Mouse (Mus musculus) liver, adult 2 months (tissue): Measurements from ENCODE around the gene Rspo4. TPM values are rescaled to one million over a fixed set of nuclear protein-coding genes. Genes with fewer than 3 reads are reported as not detected.

Source experiments
- DNase-seq: peaks from one replicate; pipeline ENCODE4 v3.0.0-alpha.2; 2011; ENCODE audit warnings: low read depth, low spot score; ENCODE audit errors: extremely low read depth
- H3K27ac ChIP-seq: fragments of 200-500 bp; replicated peaks from 2 replicates; pipeline ENCODE4 v1.5.1; 2012; ENCODE audit warnings: low read depth, mild to moderate bottlenecking, control low read depth, inconsistent platforms, low read length; ENCODE audit not compliant: insufficient read depth
- H3K27me3 ChIP-seq: fragments of 200-500 bp; 2 replicates; pipeline ENCODE4 v1.6.1; 2012; ENCODE audit warnings: mild to moderate bottlenecking, moderate library complexity, low read length, inconsistent platforms; ENCODE audit not compliant: control insufficient read depth, insufficient read depth
- H3K36me3 ChIP-seq: fragments of 200-500 bp; 2 replicates; pipeline ENCODE4 v1.6.1; 2012; ENCODE audit warnings: low read length, inconsistent platforms; ENCODE audit not compliant: control insufficient read depth, insufficient read depth
- H3K4me1 ChIP-seq: fragments of 200-500 bp; 2 replicates; pipeline ENCODE4 v1.6.1; 2011; ENCODE audit warnings: low read length; ENCODE audit not compliant: control insufficient read depth, insufficient read depth
- H3K4me3 ChIP-seq: fragments of 200-500 bp; 2 replicates; pipeline ENCODE4 v1.5.1; 2011; ENCODE audit warnings: low read depth, mild to moderate bottlenecking, control low read depth, low read length, moderate library complexity; ENCODE audit not compliant: insufficient read depth
- H3K79me2 ChIP-seq: fragments of 200-500 bp; 2 replicates; pipeline ENCODE4 v1.6.1; 2012; ENCODE audit warnings: inconsistent platforms, mild to moderate bottlenecking, low read length, moderate library complexity; ENCODE audit not compliant: control insufficient read depth, insufficient read depth
- H3K9ac ChIP-seq: fragments of 200-500 bp; 2 replicates; pipeline ENCODE4 v1.6.1; 2012; ENCODE audit warnings: low read depth, mild to moderate bottlenecking, control low read depth, inconsistent platforms, low read length
- CTCF ChIP-seq: fragments of 200-500 bp; IDR thresholded peaks from 2 replicates; pipeline ENCODE4 v1.5.1; 2011; ENCODE audit warnings: low read depth, low read length, control low read depth
- POLR2A ChIP-seq: fragments of 200-500 bp; IDR thresholded peaks from 2 replicates; pipeline ENCODE4 v1.6.1; 2011; ENCODE audit warnings: low read length, control low read depth; ENCODE audit not compliant: insufficient read depth; ENCODE audit errors: extremely low read depth
- WGBS: fragments of 180-500 bp; shearing (Covaris S2); methylation state at CpG from one replicate; pipeline ENCODE4 v1.1.7; 2018; 5-methylcytosine and 5-hydroxymethylcytosine counted together
- polyA plus RNA-seq: library from polyadenylated mRNA; depleted of rRNA; stranded (reverse); fragments of >200 nt; gene quantifications from 2 replicates; pipeline ENCODE4 v1.2.3, GENCODE M21; 2012; rRNA removed
- total RNA-seq: library from RNA; depleted of rRNA; stranded (reverse); fragments of >200 nt; gene quantifications from 2 replicates; pipeline ENCODE4 v1.2.3, GENCODE M21; 2014; rRNA removed

Gene Rspo4
- total RNA-seq, result not detected in 2 replicates
- not detected in 2 replicates for polyA plus RNA-seq

DNA sequence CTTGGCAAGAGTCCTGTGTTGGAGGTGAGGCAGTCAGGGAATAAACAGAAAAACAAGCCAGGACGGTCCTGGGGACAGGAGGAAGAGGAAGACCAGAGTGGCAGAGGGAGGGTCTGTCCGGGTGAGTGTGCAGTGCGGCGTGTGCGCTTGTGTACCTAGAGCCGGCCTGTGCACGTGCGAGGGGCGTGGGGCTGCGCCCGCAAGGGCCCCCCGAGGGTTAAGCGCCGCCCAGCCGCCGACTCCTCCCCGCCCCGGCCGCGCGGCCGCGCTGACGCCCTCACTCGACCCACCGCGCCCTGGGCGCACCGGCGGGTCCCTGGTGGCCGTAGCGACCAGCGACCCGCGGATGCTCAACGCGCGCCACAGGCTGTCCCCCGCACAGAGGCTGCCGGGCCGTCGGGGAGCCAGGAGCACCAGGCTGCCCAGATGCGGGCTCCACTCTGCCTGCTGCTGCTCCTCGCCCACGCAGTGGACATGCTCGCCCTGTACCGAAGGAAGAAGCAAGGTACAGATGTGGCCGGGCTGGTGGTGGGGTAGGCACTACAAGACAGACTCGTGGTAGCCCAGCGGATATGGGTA is at the start of gene Rspo4:
Gene Rspo4 (plus strand): TSS at position 280 of the 579 bp plus-strand sequence.
- Histone ChIP-seq H3K9ac (no peak within 1 kb of the TSS), H3K79me2 (no peaks in the 10 kb centered on the region), H3K4me1 (no peaks in the 10 kb centered on the region), H3K4me3 (no peak within 1 kb of the TSS), H3K27me3 (peaks cover 5% of the 10 kb centered on the region; the same call in 1 of the 2 replicates), H3K27ac (no peak within 1 kb of the TSS), H3K36me3 (no peaks in the 10 kb centered on the region)
- no peak for DNase-seq
- no peak for TF ChIP-seq CTCF
- TF ChIP-seq POLR2A, result no peak
- 2% methylated on average over 49 of the region's 50 CpGs for WGBS

DNA sequence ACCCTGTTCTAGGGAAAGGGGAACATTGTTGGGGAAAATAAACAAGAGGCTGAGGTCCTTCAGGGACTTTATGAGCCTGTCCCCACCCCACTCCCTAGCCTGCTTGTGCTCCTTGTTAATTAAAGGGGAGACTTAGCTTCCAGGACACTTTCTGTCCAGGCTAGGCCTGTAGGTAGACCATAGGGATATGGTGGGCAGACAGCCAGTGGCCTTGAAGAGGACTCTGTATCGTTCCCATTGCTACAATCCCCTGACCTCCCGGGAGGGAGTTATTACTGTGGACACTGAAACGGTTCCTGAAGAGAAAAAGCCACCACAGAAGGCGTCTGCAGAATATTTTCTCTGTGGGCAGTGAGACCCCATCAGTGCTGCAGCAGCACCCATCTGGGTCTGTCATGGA is 27.1 kb upstream of the Rspo4 start:
- no peak overlapping the region for H3K4me3 ChIP-seq
- TF ChIP-seq POLR2A (no peak), CTCF (no peak)
- WGBS, result 73% methylated on average over 4 of the region's 4 CpGs
- DNase-seq, result no peak
- no peaks in the 10 kb centered on the region for H3K27me3 ChIP-seq
- no peaks in the 10 kb centered on the region for H3K4me1 ChIP-seq
- H3K36me3 ChIP-seq, result no peaks in the 10 kb centered on the region
- H3K9ac ChIP-seq, result no peak overlapping the region
- no peaks in the 10 kb centered on the region for H3K79me2 ChIP-seq
- H3K27ac ChIP-seq, result no peak overlapping the region

DNA sequence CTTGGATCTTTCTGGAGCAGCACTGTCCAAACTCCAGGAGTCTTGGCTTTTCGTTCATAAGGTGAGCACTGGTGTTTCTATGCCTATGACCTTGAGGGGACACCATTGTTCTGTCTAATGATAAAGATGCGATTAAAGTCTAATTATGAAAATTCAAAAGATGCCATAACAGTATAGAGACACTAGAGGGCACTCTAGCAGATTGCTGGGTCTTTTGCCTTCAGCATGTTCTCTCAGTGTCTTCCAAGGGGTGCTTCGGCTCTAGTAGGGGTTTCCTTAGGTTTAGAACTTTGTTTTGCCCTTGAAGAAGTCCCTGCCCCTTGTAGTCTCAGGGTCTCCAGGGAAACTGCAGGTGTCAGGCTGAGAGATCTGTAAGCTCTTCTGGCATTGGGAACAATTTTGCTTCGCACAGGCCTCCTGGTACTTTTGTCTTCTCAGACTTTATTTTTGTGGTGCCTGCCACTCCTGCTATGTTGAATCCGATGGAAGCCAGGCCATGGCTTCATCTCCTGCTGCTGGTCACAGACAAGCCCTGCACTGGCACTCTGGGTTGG is 19.6 kb downstream of the Rspo4 start:
- DNase-seq, result peak; percentile 5
- Histone ChIP-seq H3K27ac (no peak overlapping the region), H3K4me3 (no peak overlapping the region), H3K4me1 (no peaks in the 10 kb centered on the region), H3K36me3 (no peaks in the 10 kb centered on the region), H3K27me3 (no peaks in the 10 kb centered on the region), H3K9ac (no peak overlapping the region), H3K79me2 (no peaks in the 10 kb centered on the region)
- no peak for TF ChIP-seq POLR2A
- peak; percentile 30; the same call in 1 of the 2 replicates for TF ChIP-seq CTCF
- WGBS, result 41% methylated on average over 5 of the region's 5 CpGs

DNA sequence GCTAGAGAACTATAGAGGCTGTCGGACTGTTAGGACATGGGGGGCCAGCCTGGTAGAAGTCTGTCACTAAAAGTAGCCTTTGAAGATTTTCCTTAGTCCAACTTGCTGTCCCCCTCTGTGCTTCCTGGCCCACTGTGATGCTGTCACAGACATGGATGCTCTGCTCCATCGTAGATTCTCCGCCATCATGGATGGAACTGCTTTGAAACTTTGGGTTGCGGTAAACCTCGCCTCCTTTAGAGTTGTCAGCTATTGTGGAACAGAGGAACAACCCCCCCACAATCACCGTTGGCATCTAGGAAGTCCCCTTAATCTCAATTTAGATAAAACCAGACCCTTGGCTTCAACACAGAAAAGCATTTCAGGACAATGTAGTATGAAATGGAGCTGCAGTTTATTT is 22.2 kb downstream of the Rspo4 start:
- Histone ChIP-seq H3K27me3 (no peaks in the 10 kb centered on the region), H3K4me1 (no peaks in the 10 kb centered on the region), H3K36me3 (no peaks in the 10 kb centered on the region), H3K4me3 (no peak overlapping the region), H3K9ac (no peak overlapping the region), H3K79me2 (no peaks in the 10 kb centered on the region), H3K27ac (no peak overlapping the region)
- DNase-seq, result no peak
- TF ChIP-seq CTCF, result no peak
- no peak for TF ChIP-seq POLR2A
- 85% methylated on average over 6 of the region's 6 CpGs for WGBS

DNA sequence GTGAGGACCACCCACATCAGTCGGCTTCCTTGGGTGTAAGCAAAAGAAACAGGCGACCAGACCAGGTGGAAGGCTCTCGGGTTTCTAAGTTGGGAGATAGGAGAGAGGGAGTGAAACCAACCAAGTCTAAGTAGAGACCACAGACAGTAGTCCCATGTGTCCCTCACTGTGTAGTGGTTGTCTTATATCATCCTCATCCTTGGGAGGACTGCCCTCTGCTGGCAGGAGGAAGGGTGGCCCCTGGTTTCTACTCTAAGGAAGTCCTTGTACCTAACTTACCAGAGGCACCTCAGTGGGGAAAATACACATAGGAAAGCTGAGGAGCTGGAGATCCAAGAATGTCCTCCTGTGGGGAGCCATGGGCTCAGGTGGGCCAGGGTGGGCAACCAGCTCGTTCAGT is 23.8 kb downstream of the Rspo4 start:
- Histone ChIP-seq H3K9ac (no peak overlapping the region), H3K79me2 (no peaks in the 10 kb centered on the region), H3K36me3 (no peaks in the 10 kb centered on the region), H3K27ac (no peak overlapping the region), H3K4me1 (no peaks in the 10 kb centered on the region), H3K4me3 (no peak overlapping the region), H3K27me3 (no peaks in the 10 kb centered on the region)
- DNase-seq, result peak; percentile 5
- WGBS, result 21% methylated on average over 4 of the region's 4 CpGs
- peak; percentile 47; the same call in 1 of the 2 replicates for TF ChIP-seq CTCF
- no peak for TF ChIP-seq POLR2A

DNA sequence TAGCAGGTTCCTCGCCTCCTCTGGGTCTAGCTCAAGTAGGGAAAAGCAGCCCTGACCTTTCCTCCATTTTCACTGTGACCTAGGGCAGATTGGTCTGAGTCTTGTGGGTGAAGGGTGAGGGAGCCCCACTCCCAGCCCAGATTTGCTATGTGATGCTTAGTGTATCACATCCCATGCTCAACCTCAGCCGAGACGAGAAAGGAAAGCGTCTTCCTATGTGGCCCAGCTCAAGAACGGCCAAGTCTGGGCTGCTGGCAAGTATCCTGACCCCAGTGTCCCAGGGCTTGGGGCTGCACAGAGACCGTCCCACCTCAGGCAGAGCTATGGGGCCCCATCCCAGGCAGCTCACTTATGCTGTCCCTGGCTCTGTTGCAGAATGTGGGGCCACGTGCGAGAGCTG is 25.5 kb downstream of the Rspo4 start:
- Histone ChIP-seq H3K79me2 (no peaks in the 10 kb centered on the region), H3K36me3 (no peaks in the 10 kb centered on the region), H3K27me3 (no peaks in the 10 kb centered on the region), H3K4me3 (no peak overlapping the region), H3K4me1 (no peaks in the 10 kb centered on the region), H3K27ac (no peak overlapping the region), H3K9ac (no peak overlapping the region)
- no peak for TF ChIP-seq CTCF
- no peak for TF ChIP-seq POLR2A
- WGBS, result 82% methylated on average over 8 of the region's 8 CpGs
- no peak for DNase-seq
